ENCODE assay signal across 14 mouse cellular contexts in genomic region chr13:24451455-24451854, GRCm38 (mm10).
"Had no signal": no experiment of that assay in that cellular context is flagged by ENCODE, and none has a peak within 500 bp of the region (broad histone marks: within the 10 kb centered on the region; RNA-seq: fewer than 3 reads in every experiment).

No protein-coding gene starts in this region.

- DNase-seq: retina, postnatal 1 day; right cerebral cortex, adult 18-20 months; right cerebral cortex, postnatal 14 days; right cerebral cortex, postnatal 25 days; right cerebral cortex, postnatal 4 days; spleen, adult 18-20 months; thymus, adult 18-20 months; thymus, adult 2 months; thymus, postnatal 14 days; thymus, postnatal 25 days; thymus, postnatal 36 days had no signal

- H3K27ac ChIP-seq: neural tube, embryonic 15.5 days; stomach, embryonic 15.5 days; stomach, postnatal 0 days had no signal

- H3K36me3 ChIP-seq: neural tube, embryonic 15.5 days; stomach, embryonic 15.5 days had no signal

- H3K4me1 ChIP-seq: neural tube, embryonic 15.5 days; stomach, embryonic 15.5 days had no signal

- H3K27me3 ChIP-seq: neural tube, embryonic 15.5 days; stomach, embryonic 15.5 days had no signal

- H3K9ac ChIP-seq: neural tube, embryonic 15.5 days; stomach, embryonic 15.5 days had no signal

- H3K4me2 ChIP-seq: neural tube, embryonic 15.5 days; stomach, embryonic 15.5 days had no signal

- H3K9me3 ChIP-seq: neural tube, embryonic 15.5 days; stomach, embryonic 15.5 days had no signal

- H3K4me3 ChIP-seq: neural tube, embryonic 15.5 days; stomach, embryonic 15.5 days had no signal
